Mouse (Mus musculus): Measurements from ENCODE around the gene Trip6.

- TF ChIP-seq POLR2A (IDR thresholded peaks at IDR 0.05; ENCODE audit: low read depth, low read length), result no peak
- TF ChIP-seq POLR2AphosphoS2 (IDR thresholded peaks at IDR 0.05; ENCODE audit: low read depth, low read length), result no peak
- no peak for TF ChIP-seq TCF12 (IDR thresholded peaks at IDR 0.05; ENCODE audit: low read depth, low read length)
Observed at GRCm38 (mm10) chr5:137342407-137343012, 28.3 kb upstream of the Trip6 start.
